Mouse (Mus musculus) gastrocnemius, adult 2 months (tissue): Measurements from ENCODE around the gene Tgfbr2. TPM values are rescaled to one million over a fixed set of nuclear protein-coding genes. Genes with fewer than 3 reads are reported as not detected.

Experiments
- DNase-seq: peaks from one replicate; pipeline ENCODE4 v3.0.0; 2022
- H3K27ac ChIP-seq: fragments of 200-600 bp; 2 replicates; pipeline ENCODE4 v1.8.1; 2022; ENCODE audit warnings: mild to moderate bottlenecking
- H3K4me3 ChIP-seq: fragments of 200-600 bp; 2 replicates; pipeline ENCODE4 v1.8.1; 2022; ENCODE audit warnings: mild to moderate bottlenecking, moderate library complexity
- CTCF ChIP-seq: fragments of 200-600 bp; IDR thresholded peaks from 2 replicates; pipeline ENCODE4 v1.8.1; 2022; ENCODE audit warnings: antibody characterized with exemption, mild to moderate bottlenecking, moderate library complexity
- intact Hi-C: fragments of 180-260 bp; cut with DNase I; formaldehyde crosslinking; loops from one replicate; pipeline ENCODE4 v1.15.1; 2025
- total RNA-seq, 2 experiments: library from RNA; stranded (reverse); gene quantifications; 2 replicates each; pipeline ENCODE4 v1.2.3; 2021

Tgfbr2 gene
- total RNA-seq, 2 experiments from 2014 or later, result 18.4 to 23.5 TPM

DNA sequence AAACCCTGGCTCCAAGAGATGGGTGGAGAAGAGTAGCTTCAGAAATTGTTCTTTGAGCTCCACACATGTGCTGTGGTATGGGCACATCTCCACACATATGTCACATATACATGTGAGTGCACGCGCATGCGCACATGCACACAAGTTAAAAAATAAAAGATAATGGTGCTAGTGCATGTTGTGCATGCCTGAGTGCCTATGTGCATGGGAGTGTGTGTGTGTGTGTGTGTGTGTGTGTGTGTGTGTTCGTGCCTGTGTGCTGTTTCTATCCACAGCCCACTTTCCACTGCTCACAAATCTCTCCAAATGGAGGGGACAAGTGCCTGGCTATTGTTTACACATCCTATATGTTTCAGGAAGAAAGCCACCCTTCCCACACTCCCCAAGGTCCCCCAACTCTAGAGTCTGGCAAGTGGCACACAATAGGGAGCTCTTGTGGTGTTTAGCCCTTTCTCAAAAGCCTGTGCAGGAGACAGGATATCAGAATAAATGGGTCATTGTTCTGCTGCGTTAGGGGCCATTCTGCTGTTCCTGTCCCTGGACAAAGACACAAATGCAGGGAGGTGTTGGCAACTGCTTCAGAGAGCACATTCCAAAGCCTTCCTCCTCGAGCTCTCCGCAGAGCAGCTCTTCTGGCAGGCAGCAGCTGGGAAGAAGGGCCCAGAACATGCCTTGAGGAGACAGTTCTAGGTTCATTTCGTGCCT, 37.9 kb upstream of the Tgfbr2 start:
- intact Hi-C loops, result no loop called here
- H3K27ac ChIP-seq, result peak overlapping the region; percentile 20; the same call in 1 of the 2 replicates
- DNase-seq, result peak; percentile 37
- no peak overlapping the region for H3K4me3 ChIP-seq
- no peak for TF ChIP-seq CTCF

DNA sequence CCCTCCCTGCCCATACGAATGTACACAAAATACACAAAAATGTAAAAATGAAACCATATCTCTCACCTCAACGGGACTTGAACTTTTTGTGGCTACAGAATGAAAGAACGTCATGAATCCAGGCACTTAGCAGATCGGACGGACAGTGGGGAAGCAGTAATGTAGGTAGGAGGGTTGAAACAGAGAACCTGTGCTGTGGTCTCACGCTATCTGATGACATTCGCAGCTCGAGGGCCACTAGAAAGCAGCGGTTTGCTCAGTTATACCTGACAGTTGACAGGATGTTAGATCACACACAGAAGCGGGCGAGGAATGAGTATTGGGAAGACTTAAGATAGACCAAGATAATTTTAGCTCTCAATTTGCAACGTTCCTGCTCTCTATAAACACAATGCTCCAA, 36.9 kb upstream of the Tgfbr2 start:
- TF ChIP-seq CTCF, result no peak
- Histone ChIP-seq H3K4me3 (no peak overlapping the region), H3K27ac (no peak overlapping the region)
- intact Hi-C loops, result no loop called here
- no peak for DNase-seq

DNA sequence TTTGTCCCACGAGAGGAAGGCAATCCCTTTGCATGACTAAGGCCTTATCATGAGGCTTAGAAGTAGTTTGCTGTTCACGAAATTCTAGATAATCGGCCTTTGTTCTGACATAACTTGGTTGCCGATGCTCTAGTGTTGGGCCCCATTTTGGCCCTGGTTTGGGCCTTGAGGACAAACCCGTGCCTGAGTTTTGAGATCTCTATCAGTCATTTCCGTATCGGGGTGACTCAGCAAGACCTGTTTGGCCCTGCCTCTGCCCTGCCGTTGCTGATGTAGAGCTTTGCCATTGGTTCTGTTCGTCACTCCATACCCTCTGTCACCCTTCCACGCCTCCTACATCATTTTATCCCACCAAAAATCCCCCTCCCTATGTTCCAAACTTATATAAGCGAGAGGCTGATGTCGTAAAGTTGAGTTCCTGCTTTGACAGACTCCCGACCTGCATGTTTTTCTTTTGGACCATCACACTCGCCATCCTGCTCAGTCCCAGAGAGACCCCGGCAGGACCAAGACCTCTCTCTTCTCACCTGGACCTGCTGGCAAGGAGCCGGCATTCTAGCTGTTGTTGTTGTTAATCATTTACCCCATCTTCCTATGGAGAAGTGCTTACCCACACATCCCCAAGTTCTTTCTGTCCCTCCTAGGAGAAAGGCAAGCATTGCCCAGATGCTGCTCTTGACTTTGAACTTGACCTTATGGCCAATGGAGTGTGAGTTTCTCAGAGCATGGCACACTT, 33.2 kb upstream of the Tgfbr2 start:
- Histone ChIP-seq H3K27ac (no peak overlapping the region), H3K4me3 (no peak overlapping the region)
- no peak for TF ChIP-seq CTCF
- intact Hi-C loops, result no loop called here
- no peak for DNase-seq

DNA sequence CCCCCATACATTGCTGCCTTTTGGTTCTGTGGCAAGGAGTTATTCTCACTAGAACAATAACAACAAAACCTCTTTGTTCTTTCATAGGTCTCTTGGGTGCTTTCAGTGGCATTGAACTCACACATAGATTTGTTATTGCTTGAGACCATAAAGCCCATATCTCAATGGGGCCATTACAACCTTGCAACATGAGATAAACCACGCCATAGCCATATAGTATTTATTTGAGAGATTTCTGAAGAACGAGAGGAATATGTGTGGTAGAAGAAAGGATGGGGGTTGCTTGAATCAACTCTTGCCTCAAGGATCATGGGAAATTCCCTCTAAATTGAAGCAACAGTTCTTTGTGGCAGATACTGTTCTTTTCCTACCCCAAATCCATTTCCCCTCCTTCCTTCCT, 31.7 kb upstream of the Tgfbr2 start:
- TF ChIP-seq CTCF, result no peak

DNA sequence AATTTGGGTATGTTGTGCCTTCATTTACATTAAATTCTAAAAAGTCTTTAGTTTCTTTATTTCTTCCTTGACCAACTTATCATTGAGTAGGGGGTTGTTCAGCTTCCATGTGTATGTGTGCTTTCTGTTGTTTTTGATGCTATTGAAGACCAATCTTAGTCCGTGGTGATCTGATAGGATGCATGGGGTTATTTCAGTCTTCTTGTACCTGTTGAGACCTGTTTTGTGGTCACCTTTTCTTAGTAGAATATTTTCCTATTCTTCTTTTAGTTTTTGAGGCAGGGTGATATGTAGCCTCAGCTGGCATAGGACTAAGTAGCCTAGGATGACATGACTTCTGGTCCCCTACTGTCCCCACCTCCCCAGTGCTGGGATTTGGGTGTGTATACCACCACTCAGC, 28.5 kb upstream of the Tgfbr2 start:
- H3K27ac ChIP-seq, result no peak overlapping the region
- no peak for TF ChIP-seq CTCF
- DNase-seq, result no peak
- intact Hi-C loops, result no loop called here
- no peak overlapping the region for H3K4me3 ChIP-seq

More for the DNA sequence above, 31.7 kb upstream of the Tgfbr2 start:
- intact Hi-C loops, result no loop called here
- no peak for DNase-seq
- H3K27ac ChIP-seq, result no peak overlapping the region
- no peak overlapping the region for H3K4me3 ChIP-seq

DNA sequence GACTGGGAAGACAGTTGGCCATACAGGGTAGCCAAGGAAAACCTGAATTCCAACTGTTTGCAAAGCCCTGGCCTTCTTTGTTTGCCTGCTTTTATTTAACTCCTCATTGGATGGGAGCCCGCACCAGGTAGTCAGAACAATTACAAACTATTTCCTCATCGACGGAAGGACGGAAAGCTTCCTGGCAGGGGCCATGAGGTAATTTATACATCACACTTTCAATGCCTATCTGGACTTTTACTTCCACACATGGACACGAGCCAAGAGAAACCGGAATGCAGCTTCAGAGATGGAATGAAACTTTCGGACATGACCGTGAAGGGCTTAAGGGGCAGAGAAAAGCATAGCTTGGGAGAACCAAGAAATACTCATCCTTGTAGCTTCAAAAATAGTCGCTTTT, 24.0 kb upstream of the Tgfbr2 start:
- no peak for DNase-seq
- intact Hi-C loops, result no loop called here

DNA sequence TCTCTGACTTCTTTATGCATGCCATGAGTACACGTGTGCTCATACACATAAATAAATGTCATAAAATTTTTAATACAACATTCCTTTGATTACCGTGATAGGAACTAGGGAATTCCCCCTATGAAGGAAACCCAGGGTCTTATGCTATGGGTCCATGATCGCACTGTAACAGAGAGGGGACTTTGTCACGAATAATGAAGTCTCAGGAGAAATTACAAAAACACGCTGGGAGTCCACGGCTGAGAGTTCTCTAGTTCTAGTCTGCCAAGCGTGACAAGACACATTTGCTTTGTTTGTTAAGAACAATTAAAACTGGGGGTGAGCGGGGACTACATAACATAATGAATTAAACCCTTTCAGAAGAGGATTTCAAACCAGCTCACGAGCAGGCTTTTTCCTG, 23.3 kb upstream of the Tgfbr2 start:
- intact Hi-C loops, result no loop called here
- no peak for DNase-seq
- H3K27ac ChIP-seq, result no peak overlapping the region
- no peak overlapping the region for H3K4me3 ChIP-seq
- TF ChIP-seq CTCF, result no peak

More for the DNA sequence above, 24.0 kb upstream of the Tgfbr2 start:
- Histone ChIP-seq H3K27ac (no peak overlapping the region), H3K4me3 (no peak overlapping the region)
- TF ChIP-seq CTCF, result no peak

DNA sequence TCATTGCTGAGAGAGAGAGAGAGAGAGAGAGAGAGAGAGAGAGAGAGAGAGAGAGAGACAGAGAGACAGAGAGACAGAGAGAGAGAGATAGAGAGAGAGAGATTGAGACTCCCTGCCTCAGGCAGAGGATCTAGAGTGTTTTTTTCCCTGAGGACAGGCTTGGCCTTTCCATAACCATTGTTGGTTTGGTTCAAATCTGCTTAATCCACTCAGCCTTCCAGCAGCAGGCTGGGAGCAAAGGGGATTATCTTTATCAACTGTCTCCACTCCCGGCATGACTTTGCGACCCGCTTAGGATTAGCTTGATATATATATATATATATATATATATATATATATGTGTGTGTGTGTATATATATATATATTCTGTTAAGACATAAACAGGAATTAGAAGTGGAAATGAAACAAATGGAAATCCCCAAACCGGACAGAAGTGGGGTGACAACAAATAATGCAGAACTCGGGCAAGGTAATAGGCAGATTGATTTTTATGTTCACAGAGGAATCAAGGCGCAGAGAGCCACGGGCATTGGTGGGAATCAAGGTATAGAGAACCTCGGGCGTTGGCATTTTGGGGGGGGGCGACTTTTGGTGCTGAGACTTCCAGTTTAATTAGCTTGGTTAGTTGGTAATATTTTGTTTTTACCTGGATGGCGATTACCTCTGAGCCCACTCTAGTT, 22.5 kb upstream of the Tgfbr2 start:
- no peak for TF ChIP-seq CTCF
- Histone ChIP-seq H3K4me3 (no peak overlapping the region), H3K27ac (no peak overlapping the region)
- intact Hi-C loops, result no loop called here
- no peak for DNase-seq

DNA sequence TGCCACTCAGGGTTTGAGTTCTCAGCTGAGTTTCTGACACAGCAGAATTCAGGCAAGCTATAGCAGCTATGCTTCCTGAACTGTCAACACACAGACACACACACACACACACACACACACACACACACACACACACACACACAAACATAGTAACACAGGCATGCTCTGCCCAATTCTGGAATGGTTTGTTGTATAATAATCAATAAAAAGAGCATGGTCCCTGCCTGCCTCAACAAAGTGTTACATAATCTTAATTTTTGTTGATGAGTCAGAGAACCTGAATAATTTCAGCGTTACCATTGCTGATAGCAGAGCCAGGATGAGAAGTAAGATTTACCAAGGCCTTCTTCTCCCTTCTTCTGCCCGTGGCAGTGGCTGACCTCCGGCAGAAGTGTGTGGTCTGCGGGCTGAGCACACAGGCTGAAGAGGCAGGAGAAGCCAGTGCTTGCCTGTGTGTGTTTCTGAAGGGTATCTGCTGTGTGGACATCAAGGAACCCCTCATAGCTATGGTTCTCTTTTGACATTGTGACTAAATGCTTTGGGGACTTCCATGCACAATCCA, 18.8 kb upstream of the Tgfbr2 start:
- DNase-seq, result no peak
- TF ChIP-seq CTCF, result no peak
- H3K27ac ChIP-seq, result peak overlapping the region; percentile 46
- intact Hi-C loops, result no loop called here
- H3K4me3 ChIP-seq, result no peak overlapping the region

DNA sequence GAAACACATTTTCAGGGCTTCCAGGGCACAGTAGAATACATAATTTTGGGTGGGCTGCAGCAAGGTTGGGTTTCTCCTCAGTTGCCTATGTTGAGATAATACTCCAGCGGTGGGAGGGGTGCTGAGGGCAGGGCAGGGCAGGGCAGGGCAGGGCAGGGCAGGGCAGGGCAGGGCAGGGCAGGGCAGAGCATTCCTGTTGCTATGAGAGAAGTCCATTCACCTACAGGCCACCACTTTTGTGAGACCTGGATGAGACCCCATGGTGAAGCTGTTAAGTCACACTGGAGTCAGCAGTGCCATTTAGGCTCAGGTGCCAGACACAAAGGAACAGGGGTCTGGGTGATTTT, 18.3 kb upstream of the Tgfbr2 start:
- intact Hi-C loops, result no loop called here
- no peak for TF ChIP-seq CTCF
- DNase-seq, result no peak
- no peak overlapping the region for H3K4me3 ChIP-seq
- no peak overlapping the region for H3K27ac ChIP-seq

DNA sequence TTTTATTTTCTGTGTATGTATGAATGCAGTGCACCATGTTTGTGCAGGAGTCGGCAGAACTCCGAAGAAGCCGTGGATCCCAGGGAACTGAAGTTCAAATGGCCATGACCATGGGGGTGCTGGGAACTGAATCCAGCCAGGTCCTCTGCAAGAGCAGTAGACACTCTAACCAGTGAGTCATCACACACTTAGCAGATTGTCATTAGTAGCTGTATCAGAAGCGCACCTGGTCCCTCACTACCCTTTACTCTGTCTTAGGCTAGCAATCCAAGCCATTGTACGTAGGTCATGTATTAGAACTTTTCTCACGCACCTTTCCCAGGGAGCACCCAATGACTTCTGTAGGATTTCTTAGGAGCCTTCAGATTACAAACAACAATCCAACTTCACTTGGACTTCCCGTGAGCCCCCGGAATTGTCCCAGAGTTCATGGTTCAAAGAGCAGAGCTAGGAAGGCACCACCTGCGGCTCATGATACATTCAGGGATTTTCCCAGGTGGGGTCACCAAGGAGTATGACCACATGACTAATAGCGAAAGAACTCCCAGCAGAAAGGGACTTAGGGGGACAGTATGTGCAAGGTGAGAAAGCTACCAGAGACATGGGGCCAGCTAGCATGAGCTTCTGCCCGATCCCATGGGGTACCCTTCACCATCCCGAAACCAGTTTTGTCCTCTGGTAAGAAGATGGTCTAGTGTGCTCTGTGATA, 17.8 kb upstream of the Tgfbr2 start:
- Histone ChIP-seq H3K27ac (no peak overlapping the region), H3K4me3 (no peak overlapping the region)
- no peak for TF ChIP-seq CTCF
- no peak for DNase-seq
- intact Hi-C loops, result no loop called here

DNA sequence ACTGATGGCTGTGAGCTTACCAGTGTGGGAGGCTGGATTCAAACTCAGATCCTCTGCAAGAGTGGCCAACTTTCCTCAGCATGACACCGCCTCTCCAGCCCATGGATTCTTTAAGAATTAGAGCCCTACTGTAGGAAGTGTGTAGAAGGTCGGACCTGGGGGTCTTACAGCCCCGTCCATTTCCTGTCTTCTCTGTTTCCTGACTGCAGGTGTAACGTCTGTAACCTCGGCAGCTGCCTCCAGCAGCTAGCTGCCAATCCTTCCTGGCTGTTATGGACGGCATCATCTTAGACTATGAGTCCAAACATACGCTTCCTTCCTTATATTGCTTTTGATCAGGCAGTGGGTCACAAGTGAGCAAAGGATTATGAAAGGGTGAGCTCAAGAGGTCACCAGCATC, 17.1 kb upstream of the Tgfbr2 start:
- Histone ChIP-seq H3K27ac (no peak overlapping the region), H3K4me3 (no peak overlapping the region)
- TF ChIP-seq CTCF, result no peak
- intact Hi-C loops, result no loop called here
- DNase-seq, result no peak

DNA sequence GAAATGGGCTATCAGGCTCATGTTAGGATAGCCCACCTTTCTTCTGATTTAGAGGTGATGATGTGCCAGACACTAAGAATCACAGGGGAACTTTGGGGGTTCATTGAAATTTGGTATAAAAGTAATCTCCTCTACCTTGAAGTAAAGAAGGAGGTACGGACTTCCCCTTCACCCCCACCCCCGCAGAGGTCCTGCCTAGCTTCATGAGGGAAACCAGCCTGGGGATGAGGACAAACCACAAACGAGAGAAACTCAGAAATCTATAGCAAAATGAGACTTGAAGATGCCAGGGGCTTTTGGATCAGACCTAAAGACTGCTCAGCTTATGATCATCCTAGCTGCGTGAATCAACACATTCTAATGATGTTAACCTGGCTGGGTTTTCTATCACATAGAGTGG, 14.7 kb upstream of the Tgfbr2 start:
- Histone ChIP-seq H3K27ac (no peak overlapping the region), H3K4me3 (no peak overlapping the region)
- TF ChIP-seq CTCF, result no peak
- intact Hi-C loops, result no loop called here
- no peak for DNase-seq
